Mouse (Mus musculus) yolk sac, embryonic 10.5 days (tissue): ENCODE measurements at regions not wholly inside any gene's neighbourhood (a gene's known extent, or its start where the extent isn't known, plus 50 kb on each side); places are given as distances from the start of the nearest gene placed in this dataset.

Experiments used
- DNase-seq: peaks from one replicate; pipeline ENCODE4 v3.0.0-alpha.2; 2017; ENCODE audit warnings: low spot score

- no peak for DNase-seq
Measured at GRCm38 (mm10) chr11:45440937-45441720, 410.7 kb upstream of the Clint1 start.

GRCm38 (mm10) chr11:45446512-45446911 is 405.3 kb upstream of the Clint1 start:
- no peak for DNase-seq

- no peak for DNase-seq
Measured at GRCm38 (mm10) chr11:45454234-45454633, 397.6 kb upstream of the Clint1 start.

GRCm38 (mm10) chr11:45454933-45455332 is 396.9 kb upstream of the Clint1 start:
- no peak for DNase-seq

GRCm38 (mm10) chr11:45456724-45457123 is 395.1 kb upstream of the Clint1 start:
- no peak for DNase-seq

GRCm38 (mm10) chr11:45457597-45457996 is 394.3 kb upstream of the Clint1 start:
- DNase-seq = no peak

- DNase-seq = no peak
Measured at GRCm38 (mm10) chr11:45460000-45460792, 391.7 kb upstream of the Clint1 start.

- no peak for DNase-seq
Measured at GRCm38 (mm10) chr11:45464501-45464900, 387.4 kb upstream of the Clint1 start.

- DNase-seq = no peak
Measured at GRCm38 (mm10) chr11:45466350-45466749, 385.5 kb upstream of the Clint1 start.

- no peak for DNase-seq
Measured at GRCm38 (mm10) chr11:45472171-45472570, 379.7 kb upstream of the Clint1 start.

- no peak for DNase-seq
Measured at GRCm38 (mm10) chr11:45476917-45477316, 374.9 kb upstream of the Clint1 start.

- no peak for DNase-seq
Measured at GRCm38 (mm10) chr11:45485950-45486349, 365.9 kb upstream of the Clint1 start.

GRCm38 (mm10) chr11:45491021-45491967 is 360.6 kb upstream of the Clint1 start:
- no peak for DNase-seq

- no peak for DNase-seq
Measured at GRCm38 (mm10) chr11:45495246-45495645, 356.6 kb upstream of the Clint1 start.

- DNase-seq = no peak
Measured at GRCm38 (mm10) chr11:45508566-45508965, 343.3 kb upstream of the Clint1 start.

- DNase-seq = no peak
Measured at GRCm38 (mm10) chr11:45509278-45509677, 342.6 kb upstream of the Clint1 start.

GRCm38 (mm10) chr11:45514415-45515271 is 337.2 kb upstream of the Clint1 start:
- DNase-seq = no peak

- no peak for DNase-seq
Measured at GRCm38 (mm10) chr11:45524720-45525119, 327.1 kb upstream of the Clint1 start.

- DNase-seq = no peak
Measured at GRCm38 (mm10) chr11:45531044-45531626, 320.7 kb upstream of the Clint1 start.

- DNase-seq = no peak
Measured at GRCm38 (mm10) chr11:45533402-45534056, 318.3 kb upstream of the Clint1 start.
